Mouse (Mus musculus) heart, postnatal 0 days (tissue): ENCODE data around the gene Flt1.

Experiments
- CTCF ChIP-seq: IDR thresholded peaks from 2 replicates; pipeline ENCODE4 v1.5.1; 2016; ENCODE audit warnings: antibody characterized with exemption, control low read depth, low read depth
- EP300 ChIP-seq: IDR thresholded peaks from 2 replicates; pipeline ENCODE4 v1.6.1; 2016; ENCODE audit warnings: antibody characterized with exemption, low read depth

DNA sequence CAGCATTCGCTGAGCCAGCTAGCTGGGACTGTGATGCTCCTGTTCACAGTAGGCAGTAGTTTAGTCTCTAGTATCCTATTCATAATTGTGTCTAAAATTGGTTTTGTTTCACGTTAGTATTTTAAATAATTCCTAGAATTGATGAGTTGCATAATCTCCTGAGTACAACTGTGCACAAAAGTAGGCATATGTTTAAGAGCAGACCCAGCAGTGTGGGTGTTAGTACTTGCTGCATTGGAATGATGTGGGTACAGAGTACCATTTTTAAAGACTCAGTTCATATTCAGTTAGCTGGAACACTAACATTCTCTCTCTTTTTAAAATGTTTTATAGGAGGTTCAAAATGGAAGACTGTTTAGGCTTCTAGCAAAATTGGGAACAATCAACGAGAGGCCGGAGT, 186.4 kb downstream of the Flt1 start:
- TF ChIP-seq CTCF (no peak), EP300 (no peak)
